Mouse (Mus musculus): ENCODE data around the gene Acvr1b. TPM values are rescaled to one million over a fixed set of nuclear protein-coding genes. Genes with fewer than 3 reads are reported as not detected.

Gene Acvr1b
- total RNA-seq, 4 experiments from 2014 or later: 12.1 to 14.7 (median 13.9) TPM

DNA sequence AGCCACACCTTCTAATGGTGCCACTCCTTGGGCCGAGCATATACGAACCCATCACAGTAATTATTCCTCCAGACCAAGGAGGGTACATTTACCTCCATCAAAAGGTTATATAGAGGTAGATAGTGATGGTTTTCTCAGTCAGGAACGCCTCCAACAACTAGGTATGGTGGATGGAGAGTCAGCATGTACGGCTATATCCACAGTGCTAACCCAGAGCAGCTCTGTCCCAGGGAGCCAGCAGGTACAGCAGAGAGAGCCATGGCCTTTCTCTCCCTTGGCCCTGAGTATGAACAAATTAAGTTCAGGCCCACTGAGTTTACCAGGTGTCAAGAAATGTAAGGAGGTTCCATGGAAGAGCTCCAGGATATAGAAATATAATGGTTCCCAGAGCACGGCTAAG, 78.1 kb downstream of the Acvr1b start:
- no peak for DNase-seq (ENCODE audit: low spot score)

DNA sequence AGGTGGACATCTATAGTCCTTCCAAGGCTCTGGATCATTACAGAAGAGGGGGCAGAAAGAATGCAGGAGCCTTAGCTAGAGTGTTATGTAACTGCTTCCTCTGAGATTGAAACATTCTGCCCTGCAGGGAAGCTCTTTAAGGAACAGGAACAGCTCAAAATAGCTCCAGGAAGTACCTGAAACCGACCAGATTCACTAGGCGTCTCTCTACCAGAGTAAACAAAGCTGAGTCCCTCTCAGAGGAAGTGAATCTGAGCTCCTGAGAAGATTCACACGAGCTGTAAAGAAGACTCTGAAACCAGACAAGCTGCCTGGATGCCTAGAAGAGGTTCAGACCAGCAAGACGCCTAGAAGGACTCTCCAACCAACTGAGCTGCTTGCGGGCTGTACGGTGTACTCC, 78.7 kb downstream of the Acvr1b start:
- DNase-seq (ENCODE audit: low spot score): no peak

DNA sequence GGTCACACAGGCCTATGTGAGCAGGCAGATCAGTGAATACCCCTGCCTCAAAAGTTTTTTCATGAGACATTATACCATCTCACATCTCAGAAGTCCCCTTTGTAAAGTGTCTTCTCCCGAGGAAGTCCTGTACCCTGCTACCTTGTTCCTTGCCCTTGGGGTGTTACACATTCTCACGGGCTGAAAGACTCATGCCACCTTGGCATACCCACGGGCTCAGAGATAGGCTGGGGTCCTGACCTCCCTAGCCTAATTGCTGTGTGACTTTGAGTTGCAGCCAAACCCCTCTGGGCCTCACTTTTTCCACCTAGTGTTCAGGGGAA, 79.7 kb downstream of the Acvr1b start:
- DNase-seq (ENCODE audit: low spot score): no peak

DNA sequence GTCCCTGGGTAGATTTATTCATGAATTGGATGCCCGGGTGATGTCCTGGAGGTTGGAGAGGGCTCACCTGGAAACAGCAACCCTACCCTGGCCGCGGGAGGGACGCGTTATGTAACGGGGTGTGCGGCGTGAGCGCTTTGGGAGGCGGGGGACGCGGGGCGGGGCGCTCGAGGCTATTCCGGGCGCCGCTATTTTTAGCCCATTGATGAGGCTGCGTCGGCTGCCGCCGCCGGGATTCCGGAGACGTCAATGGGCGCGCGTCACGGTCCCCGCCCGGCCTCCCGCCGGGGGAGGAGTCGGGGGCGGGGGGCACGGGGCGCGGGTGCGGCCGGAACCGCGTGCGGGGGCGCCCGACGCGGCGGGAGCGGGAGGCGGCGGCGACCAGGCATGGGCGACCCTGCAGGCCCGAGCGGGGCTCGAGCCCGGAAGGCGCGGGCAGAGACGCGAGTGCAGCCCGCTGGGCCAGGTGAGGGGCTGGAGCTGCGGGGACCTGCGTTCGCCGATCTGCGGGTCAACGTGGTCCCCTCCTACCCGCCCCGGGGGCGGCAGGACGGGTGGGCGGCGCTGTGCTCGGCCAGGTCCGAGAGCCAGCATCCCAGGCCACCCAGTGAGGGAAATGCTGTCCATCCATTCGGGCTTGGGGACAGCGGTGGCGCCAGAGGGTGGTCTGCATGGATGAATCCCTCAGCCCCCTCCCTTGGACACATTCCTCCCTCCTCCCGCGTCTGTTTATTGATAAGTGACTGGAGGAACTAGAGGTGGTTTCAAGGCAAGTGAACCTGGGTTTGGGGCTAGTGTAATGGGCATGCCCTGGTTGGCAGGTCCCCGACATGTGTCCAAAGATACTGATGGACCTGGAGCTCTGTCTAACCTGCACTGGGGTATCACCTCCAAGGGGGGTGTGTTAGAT, 80.3 kb downstream of the Acvr1b start, which contains the start of gene Nr4a1:
Nr4a1 (plus strand) TSS at position 384 of the 910 bp plus-strand sequence.
- peak; percentile 84 for DNase-seq (ENCODE audit: low spot score)

DNA sequence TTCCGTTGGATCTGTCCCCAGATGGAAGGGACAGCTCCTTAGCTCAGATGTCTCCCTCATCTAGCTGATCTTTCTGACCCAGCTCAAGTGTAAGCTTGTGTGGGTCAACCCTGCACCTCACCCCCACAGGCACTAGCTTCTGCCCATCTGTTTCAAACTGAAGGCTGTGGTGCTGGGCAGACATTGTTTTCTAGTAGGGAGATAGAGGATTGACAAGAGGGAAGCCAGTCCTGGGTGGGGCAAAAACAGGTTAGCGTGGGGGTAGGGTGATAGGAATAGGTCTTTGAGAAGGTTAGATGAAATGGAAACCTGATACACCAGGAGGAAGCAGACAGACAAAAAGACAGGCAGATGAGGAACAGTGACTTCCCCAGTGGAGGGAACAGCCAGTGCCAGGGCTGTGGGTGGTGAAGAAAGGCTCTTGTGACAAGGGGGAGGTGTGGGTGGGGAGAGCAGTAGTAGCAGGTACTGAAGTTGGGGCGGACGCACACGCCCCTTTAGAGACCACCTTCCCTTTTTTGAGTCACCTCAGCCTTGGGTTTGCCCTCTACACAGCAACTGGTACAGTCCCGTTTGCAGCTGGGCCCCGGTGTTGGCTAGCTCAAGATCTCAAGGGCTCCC, 82.1 kb downstream of the Acvr1b start:
- DNase-seq (ENCODE audit: low spot score): no peak

DNA sequence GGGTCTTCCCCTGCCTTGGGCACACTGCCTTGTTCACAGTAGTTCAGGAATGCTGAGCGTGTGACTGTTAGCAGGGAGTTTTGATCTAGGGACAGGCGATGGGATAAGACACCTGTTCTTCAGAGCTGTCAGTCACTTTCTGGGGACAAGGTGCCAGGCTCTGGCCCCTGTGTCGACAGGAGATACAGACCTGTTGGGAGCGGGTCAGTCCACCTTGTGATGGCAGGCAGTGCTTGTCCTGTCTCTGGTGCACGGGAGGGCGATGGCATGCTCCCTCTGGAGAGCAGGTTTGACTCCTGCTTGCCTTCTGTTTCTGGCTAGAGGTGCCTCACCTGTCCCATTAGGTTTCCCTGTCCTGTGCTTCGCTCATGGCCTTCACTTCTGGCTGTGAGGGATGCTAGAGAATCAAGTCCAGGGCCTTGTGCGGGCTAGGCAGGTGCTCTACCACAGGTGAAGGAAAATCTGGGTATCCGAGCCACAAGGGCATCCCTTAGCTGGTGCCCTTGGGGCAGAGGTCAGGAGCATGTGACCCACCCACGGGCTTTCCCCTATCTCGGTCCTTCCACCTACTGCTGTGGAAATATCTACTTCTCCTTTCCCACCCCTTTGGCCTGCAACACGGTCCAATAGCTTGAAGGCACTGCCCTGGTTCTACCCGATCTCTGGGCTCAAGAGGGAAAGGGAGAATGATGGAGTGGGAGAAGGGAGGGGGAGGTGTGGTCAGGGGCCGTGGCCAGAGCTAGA, 82.8 kb downstream of the Acvr1b start:
- no peak for DNase-seq (ENCODE audit: low spot score)

DNA sequence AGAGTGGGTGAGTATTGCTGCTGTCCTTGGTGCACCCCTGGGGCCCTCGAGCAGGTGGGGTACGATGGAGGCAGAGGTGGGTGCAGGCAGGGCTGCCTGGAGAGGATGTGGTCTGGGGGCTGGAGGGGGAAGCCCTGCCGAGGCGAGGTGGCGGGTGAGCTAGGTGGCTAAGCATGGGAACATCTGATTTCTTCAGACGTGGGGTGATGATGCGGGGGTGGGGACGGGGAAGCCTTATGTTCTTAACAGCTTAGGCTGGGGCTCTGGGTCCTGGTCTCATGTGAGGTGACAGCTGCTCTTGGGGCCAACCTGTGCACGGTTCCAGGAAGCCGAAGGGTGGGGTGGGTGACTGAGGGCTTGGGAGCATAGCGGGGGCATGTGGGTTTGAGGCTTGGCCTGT, 84.6 kb downstream of the Acvr1b start:
- no peak for DNase-seq (ENCODE audit: low spot score)

DNA sequence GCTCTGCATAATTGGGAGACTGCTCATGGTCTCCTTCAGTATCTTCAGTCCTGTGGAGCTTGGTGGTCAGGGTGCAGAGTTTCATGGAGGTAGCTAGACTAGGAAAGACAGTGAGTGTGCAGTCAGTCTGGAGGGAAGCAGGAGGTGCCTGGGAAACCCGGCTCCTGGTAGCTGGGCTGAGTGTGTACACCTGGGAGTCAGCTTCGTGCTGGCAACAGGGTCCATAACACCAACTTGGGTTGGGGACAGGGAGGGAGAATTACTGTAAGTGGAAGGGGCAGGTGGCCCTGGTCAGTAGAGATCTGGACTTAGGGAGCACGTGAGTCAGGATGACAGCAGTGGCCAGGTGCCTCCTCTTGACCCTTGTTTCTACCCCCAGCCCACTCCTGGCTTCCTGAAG, 86.1 kb downstream of the Acvr1b start:
- no peak for DNase-seq (ENCODE audit: low spot score)

DNA sequence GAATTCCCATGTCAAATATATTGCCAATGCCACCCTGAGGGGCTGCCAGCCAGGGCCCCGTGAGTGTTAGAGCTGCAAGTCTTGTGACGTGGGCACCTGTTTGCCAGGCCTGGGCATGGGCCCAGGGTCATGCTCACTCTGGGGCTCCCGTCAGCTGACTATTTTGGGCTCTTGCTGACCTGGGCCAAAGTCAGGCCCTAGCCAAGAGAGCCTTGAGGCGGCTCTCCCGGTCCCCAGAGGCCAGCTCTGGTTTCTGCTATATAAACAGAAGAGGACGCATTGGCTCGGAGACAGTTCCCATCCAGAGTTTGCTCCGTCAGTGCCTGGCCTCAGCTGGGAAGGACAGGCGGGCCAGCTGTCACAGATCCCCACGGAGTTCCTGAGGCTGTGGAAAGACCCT, 86.5 kb downstream of the Acvr1b start:
- DNase-seq (ENCODE audit: low spot score): peak; percentile 90

DNA sequence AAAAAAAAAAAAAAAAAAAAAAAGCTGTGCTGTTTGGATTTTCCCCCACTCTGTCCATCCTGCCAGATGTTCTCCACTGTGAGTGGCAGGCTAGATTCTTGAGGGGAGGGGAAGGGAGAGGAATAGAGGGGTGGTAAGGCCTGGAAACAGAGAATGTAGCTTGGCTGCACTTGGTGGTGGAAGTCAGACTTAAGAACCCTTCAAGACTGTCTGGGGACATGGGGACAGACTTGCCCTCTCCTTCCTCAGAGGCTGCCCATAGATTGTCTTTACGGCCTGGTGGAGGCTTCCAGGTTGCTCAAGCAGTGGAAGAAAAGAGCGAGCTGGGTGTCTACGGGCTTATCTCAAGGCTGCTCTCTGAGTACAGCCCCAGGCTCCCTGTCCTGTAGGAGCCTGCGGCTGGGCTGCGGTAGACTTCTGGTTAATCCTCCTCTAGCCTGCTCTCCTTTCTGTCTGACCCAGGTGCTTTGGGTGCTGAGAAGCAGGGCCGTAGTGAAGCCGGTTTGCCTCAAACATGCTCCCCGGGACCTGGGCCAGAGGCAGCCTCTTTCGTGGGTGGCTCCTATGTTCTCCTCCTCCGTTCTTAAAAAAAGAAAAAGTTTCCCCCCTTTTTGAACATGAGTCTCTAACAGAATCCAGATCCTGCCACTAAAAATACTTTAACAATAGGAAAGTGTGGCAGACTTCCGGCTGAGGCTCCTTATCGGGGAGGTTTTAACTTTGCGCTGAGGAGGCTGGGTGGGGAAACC, 87.2 kb downstream of the Acvr1b start:
- DNase-seq (ENCODE audit: low spot score): peak; percentile 46

DNA sequence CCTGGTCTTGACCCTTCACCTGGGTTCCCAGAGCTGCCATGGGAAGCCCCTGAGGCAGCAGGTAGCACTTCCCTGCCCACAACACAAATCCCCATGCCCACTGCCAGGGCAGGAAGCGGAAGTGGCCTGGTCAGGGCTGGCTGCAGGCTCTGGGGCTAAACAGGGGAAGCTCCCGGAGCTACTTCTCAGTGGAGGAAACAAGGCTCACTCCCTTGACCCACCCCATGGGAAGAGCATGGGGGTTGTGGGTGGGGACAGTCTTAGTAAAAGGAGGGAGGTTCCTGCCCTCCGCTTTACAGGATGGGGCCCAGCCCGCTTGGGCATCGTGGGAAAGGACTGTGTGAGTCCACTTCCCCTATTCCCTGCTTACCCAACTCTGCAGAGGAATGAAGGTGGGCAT, 88.6 kb downstream of the Acvr1b start:
- peak; percentile 65 for DNase-seq (ENCODE audit: low spot score)

Small RNA genes within 50 kb of the gene (microRNA-seq; reads per million reads assigned to microRNA genes)
- not detected for gene Mir6962

Other genes starting within 250 kb of the Acvr1b start
- under 1 TPM in 1 of 4 experiments, not detected in 3; 0.25 TPM for gene Gm47841, start 126.7 kb upstream of the Acvr1b start, total RNA-seq (2022)
- 1 to 10 TPM in 3 of 4 experiments, under 1 TPM in 1; 0.84 to 1.5 (median 1.2) TPM for gene Fignl2, start 95.5 kb upstream of the Acvr1b start, total RNA-seq (2022)
- gene Ankrd33, start 58.3 kb upstream of the Acvr1b start, total RNA-seq (2022): not detected
- gene Acvrl1, start 45.5 kb upstream of the Acvr1b start, total RNA-seq (2022): 10 to 100 TPM; 19.8 to 30.3 (median 23.0) TPM
- gene Grasp, start 50.1 kb downstream of the Acvr1b start, total RNA-seq (2022): 10 to 100 TPM in 1 of 4 experiments, 1 to 10 TPM in 3; 7.6 to 10.2 (median 9.5) TPM
- gene Nr4a1, start 80.2 kb downstream of the Acvr1b start, total RNA-seq (2022): 10 to 100 TPM in 3 of 4 experiments, 1 to 10 TPM in 1; 7.0 to 23.9 (median 12.6) TPM
- gene Atg101, start 110.2 kb downstream of the Acvr1b start, total RNA-seq (2022): 10 to 100 TPM; 21.1 to 25.4 (median 21.4) TPM
- gene 6030408B16Rik, start 119.1 kb downstream of the Acvr1b start, total RNA-seq (2022): 1 to 10 TPM in 3 of 4 experiments, under 1 TPM in 1; 0.54 to 2.1 (median 1.1) TPM
- gene Krt80, start 196.1 kb downstream of the Acvr1b start, total RNA-seq (2022): 1 to 10 TPM; 1.5 to 4.7 (median 2.4) TPM
- 1 to 10 TPM; 1.4 to 3.6 (median 2.7) TPM for gene Krt7, start 237.0 kb downstream of the Acvr1b start, total RNA-seq (2022)